Mouse (Mus musculus) forebrain, postnatal 0 days (tissue): Measurements from ENCODE around the gene Hoxb9. TPM values are rescaled to one million over a fixed set of nuclear protein-coding genes. Genes with fewer than 3 reads are reported as not detected.

Experiments
- ATAC-seq: fragments of 200-750 bp; cut with Nextera tagmentation; 2 replicates; pipeline ENCODE4 v1.8.0; 2017; ENCODE audit warnings: mild to moderate bottlenecking, moderate library complexity
- DNase-seq: peaks from one replicate; pipeline ENCODE4 v3.0.0-alpha.2; 2015
- H3K27ac ChIP-seq: fragments of 300-500 bp; sonication (generic); 2 replicates; pipeline ENCODE4 v1.5.1; 2014; ENCODE audit warnings: low read depth, mild to moderate bottlenecking, antibody characterized with exemption, low read length, moderate library complexity, mixed read lengths
- H3K27me3 ChIP-seq: fragments of 300-500 bp; sonication (generic); 2 replicates; pipeline ENCODE4 v1.6.1; 2014; ENCODE audit warnings: mild to moderate bottlenecking, low read length, mixed read lengths; ENCODE audit not compliant: insufficient read depth
- H3K36me3 ChIP-seq: fragments of 300-500 bp; sonication (generic); 2 replicates; pipeline ENCODE4 v1.6.1; 2014; ENCODE audit warnings: mild to moderate bottlenecking, moderate library complexity; ENCODE audit not compliant: insufficient read depth
- H3K4me1 ChIP-seq: fragments of 300-500 bp; sonication (generic); 2 replicates; pipeline ENCODE4 v1.6.1; 2014; ENCODE audit warnings: antibody characterized with exemption; ENCODE audit not compliant: insufficient read depth
- H3K4me2 ChIP-seq: fragments of 300-500 bp; sonication (generic); 2 replicates; pipeline ENCODE4 v1.6.1; 2014; ENCODE audit warnings: low read depth, mild to moderate bottlenecking, moderate library complexity
- H3K4me3 ChIP-seq: fragments of 300-500 bp; sonication (generic); 2 replicates; pipeline ENCODE4 v1.5.1; 2014; ENCODE audit warnings: low read depth, low read length, mixed read lengths
- H3K9ac ChIP-seq: fragments of 300-500 bp; sonication (generic); 2 replicates; pipeline ENCODE4 v1.6.1; 2014; ENCODE audit warnings: mild to moderate bottlenecking
- H3K9me3 ChIP-seq: fragments of 300-500 bp; sonication (generic); 2 replicates; pipeline ENCODE4 v1.6.1; 2016; ENCODE audit warnings: low read length
- CTCF ChIP-seq: sonication (generic); IDR thresholded peaks from 2 replicates; pipeline ENCODE4 v1.5.1; 2016; ENCODE audit warnings: antibody characterized with exemption, control low read depth, low read depth
- WGBS: fragments of 180-500 bp; shearing (Covaris S2); extraction: QIAGEN DNeasy Blood & Tissue Kit; methylation state at CpG from one replicate; pipeline ENCODE4 v1.1.7; 2014; 5-methylcytosine and 5-hydroxymethylcytosine counted together
- polyA plus RNA-seq: library from polyadenylated mRNA; unstranded; fragments of >200 nt; fragmentation: Nextera tagmentation; extraction: Ambion mirVana; gene quantifications from 2 replicates; pipeline ENCODE4 v1.2.1, GENCODE M21; 2015
- total RNA-seq: library from RNA; depleted of rRNA; stranded (reverse); fragments of >200 nt; gene quantifications from 2 replicates; pipeline ENCODE4 v1.2.3, GENCODE M21; 2014

The Hoxb9 gene
- total and polyA plus RNA-seq, 2 experiments from 2014 or later, result not detected

- no peak overlapping the region for H3K4me3 ChIP-seq
- no peaks in the 10 kb centered on the region for H3K9me3 ChIP-seq
- DNase-seq (no peak), ATAC-seq (no peak)
- no peak for TF ChIP-seq CTCF
- peaks cover 96% of the 10 kb centered on the region for H3K27me3 ChIP-seq
- H3K27ac ChIP-seq, result no peak overlapping the region
- H3K36me3 ChIP-seq, result no peaks in the 10 kb centered on the region
- H3K4me1 ChIP-seq, result no peaks in the 10 kb centered on the region
- WGBS, result 5% methylated on average over 4 of the region's 4 CpGs
- no peak overlapping the region for H3K9ac ChIP-seq
- no peak overlapping the region for H3K4me2 ChIP-seq
These were observed 4.6 kb downstream of the Hoxb9 start for GRCm38 (mm10) chr11:96275896-96276295.

- no peak for ATAC-seq
- H3K4me3 ChIP-seq, result no peak overlapping the region
- H3K4me2 ChIP-seq, result no peak overlapping the region
- peaks cover 98% of the 10 kb centered on the region for H3K27me3 ChIP-seq
- 3% methylated on average over 35 of the region's 35 CpGs for WGBS
- H3K27ac ChIP-seq, result no peak overlapping the region
- no peaks in the 10 kb centered on the region for H3K4me1 ChIP-seq
- H3K36me3 ChIP-seq, result no peaks in the 10 kb centered on the region
- DNase-seq, result no peak
- no peak overlapping the region for H3K9ac ChIP-seq
- no peaks in the 10 kb centered on the region for H3K9me3 ChIP-seq
- TF ChIP-seq CTCF, result no peak
These were observed 6.1 kb downstream of the Hoxb9 start for GRCm38 (mm10) chr11:96277151-96278044.

GRCm38 (mm10) chr11:96278324-96278723 is 7.1 kb downstream of the Hoxb9 start:
- no peaks in the 10 kb centered on the region for H3K36me3 ChIP-seq
- no peaks in the 10 kb centered on the region for H3K9me3 ChIP-seq
- H3K9ac ChIP-seq, result no peak overlapping the region
- H3K4me3 ChIP-seq, result no peak overlapping the region
- no peak overlapping the region for H3K27ac ChIP-seq
- no peaks in the 10 kb centered on the region for H3K4me1 ChIP-seq
- WGBS, result 15% methylated on average over 14 of the region's 14 CpGs
- H3K4me2 ChIP-seq, result no peak overlapping the region
- H3K27me3 ChIP-seq, result peaks cover 98% of the 10 kb centered on the region
- ATAC-seq (no peak), DNase-seq (no peak)
- no peak for TF ChIP-seq CTCF

- peak; percentile 91 for DNase-seq
- H3K4me3 ChIP-seq, result no peak overlapping the region
- no peaks in the 10 kb centered on the region for H3K4me1 ChIP-seq
- peak; percentile 79 for ATAC-seq
- under 1% methylated on average over 9 of the region's 9 CpGs for WGBS
- no peak overlapping the region for H3K9ac ChIP-seq
- no peak overlapping the region for H3K4me2 ChIP-seq
- no peaks in the 10 kb centered on the region for H3K36me3 ChIP-seq
- peak; percentile 91 for TF ChIP-seq CTCF
- no peak overlapping the region for H3K27ac ChIP-seq
- H3K27me3 ChIP-seq, result peaks cover 98% of the 10 kb centered on the region
- no peaks in the 10 kb centered on the region for H3K9me3 ChIP-seq
These were observed 7.5 kb downstream of the Hoxb9 start for GRCm38 (mm10) chr11:96278773-96279172.

- no peak overlapping the region for H3K4me2 ChIP-seq
These were observed 8.4 kb downstream of the Hoxb9 start for GRCm38 (mm10) chr11:96279421-96280233.

GRCm38 (mm10) chr11:96280399-96281378 is 9.4 kb downstream of the Hoxb9 start:
- no peak overlapping the region for H3K9ac ChIP-seq
- 11% methylated on average over 8 of the region's 8 CpGs for WGBS
- H3K4me2 ChIP-seq, result no peak overlapping the region
- DNase-seq (no peak), ATAC-seq (no peak)
- no peaks in the 10 kb centered on the region for H3K4me1 ChIP-seq
- peaks cover 97% of the 10 kb centered on the region for H3K27me3 ChIP-seq
- no peaks in the 10 kb centered on the region for H3K9me3 ChIP-seq
- H3K27ac ChIP-seq, result no peak overlapping the region
- H3K36me3 ChIP-seq, result no peaks in the 10 kb centered on the region
- no peak overlapping the region for H3K4me3 ChIP-seq
- no peak for TF ChIP-seq CTCF

More at GRCm38 (mm10) chr11:96279421-96280233, 8.4 kb downstream of the Hoxb9 start:
- Histone ChIP-seq H3K4me3 (no peak overlapping the region), H3K4me1 (no peaks in the 10 kb centered on the region), H3K9me3 (no peaks in the 10 kb centered on the region), H3K36me3 (no peaks in the 10 kb centered on the region), H3K27ac (no peak overlapping the region), H3K9ac (no peak overlapping the region), H3K27me3 (peaks cover 97% of the 10 kb centered on the region)
- 2% methylated on average over 31 of the region's 31 CpGs for WGBS
- no peak for DNase-seq
- TF ChIP-seq CTCF, result no peak
- ATAC-seq, result no peak
